Mouse (Mus musculus): ENCODE results near the gene Arrdc1. TPM values are rescaled to one million over a fixed set of nuclear protein-coding genes. Genes with fewer than 3 reads are reported as not detected.
"Not testable (repeated sequence)": the region's sequence is repeated elsewhere in the genome, so short reads cannot be mapped to it uniquely, and the experiment has no call there.

Gene Arrdc1
- polyA plus RNA-seq (2012; fragmentation: generic; extraction: Trizol), result 4.8 TPM

- H3K4me3 ChIP-seq, result peak within 1 kb of the TSS; percentile 26
- peaks cover 11% of the 10 kb centered on the region for H3K27me3 ChIP-seq (ENCODE audit: control insufficient read depth, insufficient read depth, insufficient read length)
- H3K79me2 ChIP-seq (ENCODE audit: control insufficient read depth, insufficient read depth), result no peaks in the 10 kb centered on the region
- TF ChIP-seq MYOD1 (IDR thresholded peaks at IDR 0.05; ENCODE audit: control insufficient read depth in 1 of 3, insufficient read length in 2 of 3, low read depth in 2 of 3) (peak in 2 of 3 experiments; percentile 75 to 84), POLR2A (IDR thresholded peaks at IDR 0.05; ENCODE audit: insufficient read length, low read depth) (peak; percentile 56), TCF3 (IDR thresholded peaks at IDR 0.05; ENCODE audit: insufficient read length, low read depth) (no peak), REST (IDR thresholded peaks at IDR 0.05; ENCODE audit: insufficient read depth, insufficient read length) (no peak), POLR2AphosphoS2 (IDR thresholded peaks at IDR 0.05; ENCODE audit: insufficient read length, low read depth) (peak; percentile 41), MYOG (IDR thresholded peaks at IDR 0.05; ENCODE audit: control insufficient read depth in 1 of 3, insufficient read depth in 1 of 3, insufficient read length in 2 of 3, low read depth in 2 of 3) (peak in 2 of 3 experiments; percentile 51 to 74)
- H3ac ChIP-seq (ENCODE audit: control insufficient read depth, insufficient read length), result peak within 1 kb of the TSS; percentile 15
- no peaks in the 10 kb centered on the region for H3K36me3 ChIP-seq (ENCODE audit: control insufficient read depth, insufficient read depth)
- peak within 1 kb of the TSS; percentile 91 for H3K4me2 ChIP-seq (ENCODE audit: low read depth)
Measured at GRCm38 (mm10) chr2:24935057-24935796, at the start of gene Arrdc1. Gene Arrdc1 (minus strand): TSS chr2:24935252.

- no peaks in the 10 kb centered on the region for H3K27me3 ChIP-seq (ENCODE audit: control insufficient read depth, insufficient read depth, insufficient read length)
- H3K36me3 ChIP-seq (ENCODE audit: control insufficient read depth, insufficient read depth), result peaks cover 13% of the 10 kb centered on the region
- no peak overlapping the region for H3ac ChIP-seq (ENCODE audit: control insufficient read depth, insufficient read length)
- H3K79me2 ChIP-seq (ENCODE audit: control insufficient read depth, insufficient read depth), result peaks cover 5% of the 10 kb centered on the region
- TF ChIP-seq E2F4 (IDR thresholded peaks at IDR 0.05; ENCODE audit: insufficient read depth), result no peak
- no peak for TF ChIP-seq MAX (IDR thresholded peaks at IDR 0.05; ENCODE audit: low read depth)
- TF ChIP-seq MYOG (IDR thresholded peaks at IDR 0.05; ENCODE audit: control insufficient read depth in 1 of 3, insufficient read depth in 1 of 3, insufficient read length in 2 of 3, low read depth in 2 of 3), result no peak
- TF ChIP-seq TCF12 (IDR thresholded peaks at IDR 0.05; ENCODE audit: insufficient read depth, poor library complexity, severe bottlenecking), result no peak
- H3K4me2 ChIP-seq (ENCODE audit: low read depth), result no peak overlapping the region
- H3K4me3 ChIP-seq, result no peak overlapping the region
Measured at GRCm38 (mm10) chr2:24976960-24977359, 41.9 kb upstream of the Arrdc1 start.

- TF ChIP-seq USF1 (IDR thresholded peaks at IDR 0.05; ENCODE audit: low read depth), result peak; percentile 90
- no peak for TF ChIP-seq SRF (IDR thresholded peaks at IDR 0.05; ENCODE audit: control insufficient read depth, insufficient read length, low read depth)
- no peak for TF ChIP-seq TCF12 (IDR thresholded peaks at IDR 0.05; ENCODE audit: insufficient read depth, poor library complexity, severe bottlenecking)
- peak in 1 of 3 experiments; percentile 20 for TF ChIP-seq MYOG (IDR thresholded peaks at IDR 0.05; ENCODE audit: control insufficient read depth in 1 of 3, insufficient read depth in 1 of 3, insufficient read length in 2 of 3, low read depth in 2 of 3)
- no peak for TF ChIP-seq REST (IDR thresholded peaks at IDR 0.05; ENCODE audit: insufficient read depth, insufficient read length)
- TF ChIP-seq E2F4 (IDR thresholded peaks at IDR 0.05; ENCODE audit: insufficient read depth), result no peak
- TF ChIP-seq MAX (IDR thresholded peaks at IDR 0.05; ENCODE audit: low read depth), result peak; percentile 63
- no peak for TF ChIP-seq POLR2AphosphoS2 (IDR thresholded peaks at IDR 0.05; ENCODE audit: insufficient read length, low read depth)
- TF ChIP-seq POLR2A (IDR thresholded peaks at IDR 0.05; ENCODE audit: insufficient read length, low read depth), result peak; percentile 36
- Histone ChIP-seq H3K36me3 (ENCODE audit: control insufficient read depth, insufficient read depth) (peaks cover 17% of the 10 kb centered on the region), H3K4me2 (ENCODE audit: low read depth) (peak within 1 kb of the TSS; percentile 100)
Measured at GRCm38 (mm10) chr2:24975704-24976297, 40.7 kb upstream of the Arrdc1 start, which contains the start of gene Pnpla7. Gene Pnpla7 (plus strand): TSS chr2:24976033.

GRCm38 (mm10) chr2:24974906-24975703, 40.1 kb upstream of the Arrdc1 start, which contains the start of gene Mrpl41:
Gene Mrpl41 (minus strand): TSS chr2:24975098.
- Histone ChIP-seq H3K4me2 (ENCODE audit: low read depth) (peak within 1 kb of the TSS; percentile 100), H3ac (ENCODE audit: control insufficient read depth, insufficient read length) (peak within 1 kb of the TSS; percentile 53), H3K4me3 (peak within 1 kb of the TSS; percentile 84), H3K79me2 (ENCODE audit: control insufficient read depth, insufficient read depth) (peaks cover 5% of the 10 kb centered on the region), H3K36me3 (ENCODE audit: control insufficient read depth, insufficient read depth) (peaks cover 17% of the 10 kb centered on the region), H3K27me3 (ENCODE audit: control insufficient read depth, insufficient read depth, insufficient read length) (no peaks in the 10 kb centered on the region)
- TF ChIP-seq MAX (IDR thresholded peaks at IDR 0.05; ENCODE audit: low read depth) (no peak), SRF (IDR thresholded peaks at IDR 0.05; ENCODE audit: control insufficient read depth, insufficient read length, low read depth) (peak; percentile 70), POLR2AphosphoS2 (IDR thresholded peaks at IDR 0.05; ENCODE audit: insufficient read length, low read depth) (peak; percentile 79), TCF12 (IDR thresholded peaks at IDR 0.05; ENCODE audit: insufficient read depth, poor library complexity, severe bottlenecking) (no peak), MYOD1 (IDR thresholded peaks at IDR 0.05; ENCODE audit: control insufficient read depth in 1 of 3, insufficient read length in 2 of 3, low read depth in 2 of 3) (no peak), CEBPB (IDR thresholded peaks at IDR 0.05; ENCODE audit: insufficient read depth, poor library complexity, severe bottlenecking) (no peak), USF1 (IDR thresholded peaks at IDR 0.05; ENCODE audit: low read depth) (no peak), E2F4 (IDR thresholded peaks at IDR 0.05; ENCODE audit: insufficient read depth) (peak; percentile 33), REST (IDR thresholded peaks at IDR 0.05; ENCODE audit: insufficient read depth, insufficient read length) (no peak), TCF3 (IDR thresholded peaks at IDR 0.05; ENCODE audit: insufficient read length, low read depth) (no peak), POLR2A (IDR thresholded peaks at IDR 0.05; ENCODE audit: insufficient read length, low read depth) (peak; percentile 86), MYOG (IDR thresholded peaks at IDR 0.05; ENCODE audit: control insufficient read depth in 1 of 3, insufficient read depth in 1 of 3, insufficient read length in 2 of 3, low read depth in 2 of 3) (peak in 1 of 3 experiments; percentile 1)

More at GRCm38 (mm10) chr2:24975704-24976297, 40.7 kb upstream of the Arrdc1 start, which contains the start of gene Pnpla7:
- H3K4me3 ChIP-seq, result peak within 1 kb of the TSS; percentile 84
- peaks cover 5% of the 10 kb centered on the region for H3K79me2 ChIP-seq (ENCODE audit: control insufficient read depth, insufficient read depth)
- H3K27me3 ChIP-seq (ENCODE audit: control insufficient read depth, insufficient read depth, insufficient read length), result no peaks in the 10 kb centered on the region
- peak within 1 kb of the TSS; percentile 53 for H3ac ChIP-seq (ENCODE audit: control insufficient read depth, insufficient read length)

GRCm38 (mm10) chr2:24974452-24974851, 39.4 kb upstream of the Arrdc1 start:
- Histone ChIP-seq H3K36me3 (ENCODE audit: control insufficient read depth, insufficient read depth) (peaks cover 17% of the 10 kb centered on the region), H3K4me2 (ENCODE audit: low read depth) (peak overlapping the region; percentile 92), H3K4me3 (peak overlapping the region; percentile 84), H3ac (ENCODE audit: control insufficient read depth, insufficient read length) (peak overlapping the region; percentile 53)
- not testable (repeated sequence) for H3K79me2 ChIP-seq (ENCODE audit: control insufficient read depth, insufficient read depth); H3K27me3 ChIP-seq (ENCODE audit: control insufficient read depth, insufficient read depth, insufficient read length)
